Mouse (Mus musculus) urinary bladder, postnatal 14 days (tissue): ENCODE results near the gene Olfr1396.

Experiments used
- DNase-seq: peaks from one replicate; pipeline ENCODE4 v3.0.0; 2021; ENCODE audit warnings: low spot score

Olfr1396 gene

DNA sequence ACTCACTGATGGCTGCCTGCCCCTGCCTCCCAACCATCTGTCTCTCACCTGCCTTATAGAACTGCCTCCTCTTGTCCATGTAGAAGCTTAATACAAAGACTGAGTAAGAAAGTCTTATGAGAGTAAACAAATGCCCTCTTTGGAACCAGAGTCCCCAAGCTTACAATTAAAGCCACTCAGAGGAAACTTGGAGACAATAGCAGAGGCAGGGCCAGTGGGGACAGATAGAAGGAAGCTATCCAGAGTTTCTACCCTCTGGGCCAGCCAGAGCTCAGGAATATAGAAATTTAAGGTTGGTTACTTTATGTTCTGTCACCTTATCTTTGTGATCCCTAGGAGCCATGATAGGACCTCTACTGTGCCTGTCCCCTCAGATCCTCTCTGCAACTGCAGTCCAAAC, at the start of gene Olfr1396:
Olfr1396 (minus strand) TSS at position 101 of the 400 bp plus-strand sequence.
- no peak for DNase-seq

DNA sequence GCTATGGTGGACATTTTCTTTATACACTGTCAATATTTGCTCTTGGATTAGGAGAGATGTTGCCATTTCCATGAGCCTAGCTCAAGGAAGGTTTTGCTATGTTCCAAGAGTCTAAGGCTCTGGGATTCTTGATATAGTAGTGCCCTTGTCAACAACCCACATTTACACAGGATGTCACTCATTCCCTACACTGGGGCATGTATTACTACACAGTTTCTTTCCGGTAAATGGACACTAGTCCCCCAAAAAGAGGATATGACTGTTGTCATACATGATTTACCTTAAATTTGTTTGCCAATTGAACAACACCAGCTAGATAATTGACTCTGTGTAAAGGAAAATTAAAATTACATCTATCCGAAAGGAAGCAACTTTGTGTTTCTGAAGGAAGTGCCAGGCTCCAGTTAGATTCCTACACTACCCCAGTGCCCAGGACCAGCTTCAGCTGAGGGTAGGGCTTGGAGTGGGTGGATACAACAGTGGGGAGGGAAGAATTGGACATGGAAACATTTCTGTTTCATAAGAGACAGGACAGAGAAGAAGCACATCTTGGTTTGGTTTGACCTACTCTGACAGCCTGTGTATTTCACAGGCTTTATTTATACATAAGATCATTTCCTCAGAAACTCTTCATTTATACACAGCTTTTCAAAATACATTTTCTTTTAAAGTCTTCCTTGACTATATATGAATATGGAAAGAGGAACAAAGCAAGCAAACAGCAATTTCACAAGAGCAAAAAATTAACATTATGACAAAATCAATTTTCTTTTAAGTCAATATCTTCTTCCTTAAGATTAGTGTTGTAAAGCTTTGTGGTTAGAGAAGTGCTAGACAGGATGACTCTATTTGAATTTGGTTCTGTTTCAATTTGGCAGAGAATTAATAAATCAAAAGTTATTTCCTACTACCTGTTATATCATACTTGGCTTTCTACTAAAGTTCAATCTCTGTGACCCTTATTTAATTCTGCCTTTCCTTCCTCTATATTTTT, 42.4 kb upstream of the Olfr1396 start:
- DNase-seq: no peak

DNA sequence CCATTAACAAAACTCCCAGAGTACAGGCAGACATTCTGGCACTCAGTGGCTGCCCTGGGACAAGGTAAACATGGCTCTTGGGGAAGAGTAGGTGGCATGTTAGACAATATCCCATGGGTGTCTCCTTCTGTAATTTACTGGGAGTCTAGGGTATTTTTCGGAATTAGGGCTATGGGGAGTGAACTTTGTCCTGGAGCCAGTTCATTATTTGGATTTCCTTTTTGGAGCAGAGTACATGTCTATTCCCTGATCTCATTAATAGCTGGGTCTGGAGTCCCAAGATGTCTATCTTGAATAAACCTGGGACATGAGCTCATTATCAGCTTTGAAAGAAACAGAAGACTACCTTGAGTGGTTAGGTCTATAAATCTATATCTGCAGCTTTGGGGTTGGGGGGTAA, 39.4 kb upstream of the Olfr1396 start, which contains the start of gene Olfr1394:
Olfr1394 (plus strand) TSS at position 301 of the 400 bp plus-strand sequence.
- DNase-seq: no peak

DNA sequence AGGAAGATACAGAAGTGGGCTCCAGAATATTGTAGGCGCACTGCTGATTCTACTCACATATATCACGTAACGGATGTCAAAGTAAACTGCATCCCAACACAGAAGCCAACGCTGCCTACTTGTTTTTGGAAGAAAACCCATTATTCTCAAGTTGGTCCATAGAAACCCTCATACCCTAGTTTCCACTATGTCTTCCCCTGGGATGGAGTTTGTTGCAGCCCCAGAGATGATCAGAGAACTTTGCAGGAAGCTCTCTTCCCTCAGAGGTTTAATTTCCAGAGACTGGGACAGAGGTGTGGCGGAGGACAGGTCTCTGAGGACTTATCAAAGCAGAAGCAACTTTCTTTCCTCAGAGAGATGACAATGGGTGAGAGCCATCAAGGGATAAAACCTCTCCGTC, 27.3 kb upstream of the Olfr1396 start, which contains the start of gene Olfr1395:
Olfr1395 (plus strand) TSS at position 301 of the 400 bp plus-strand sequence.
- no peak for DNase-seq

DNA sequence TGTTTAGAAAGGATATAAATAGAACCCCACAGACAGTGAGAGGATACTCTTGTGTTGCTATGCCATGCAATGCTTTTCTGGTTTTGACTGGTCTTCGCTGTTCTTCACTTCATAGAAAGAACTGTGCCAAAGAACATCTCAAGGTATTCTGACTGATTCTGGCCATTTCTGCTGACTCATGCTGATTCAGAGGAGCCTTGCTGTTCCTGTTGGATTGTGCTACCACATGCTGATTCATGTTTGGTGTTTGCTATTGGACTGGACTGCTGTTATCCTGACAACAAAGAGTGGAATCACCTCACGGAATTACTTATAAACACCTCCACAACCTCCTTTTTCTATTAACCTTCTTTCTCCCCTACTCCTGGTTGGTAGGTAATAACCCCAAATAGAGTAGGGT, 9.5 kb upstream of the Olfr1396 start:
- DNase-seq: no peak

GRCm38 (mm10) chr11:49119635-49120034, 5.0 kb upstream of the Olfr1396 start:
- DNase-seq: no peak

DNA sequence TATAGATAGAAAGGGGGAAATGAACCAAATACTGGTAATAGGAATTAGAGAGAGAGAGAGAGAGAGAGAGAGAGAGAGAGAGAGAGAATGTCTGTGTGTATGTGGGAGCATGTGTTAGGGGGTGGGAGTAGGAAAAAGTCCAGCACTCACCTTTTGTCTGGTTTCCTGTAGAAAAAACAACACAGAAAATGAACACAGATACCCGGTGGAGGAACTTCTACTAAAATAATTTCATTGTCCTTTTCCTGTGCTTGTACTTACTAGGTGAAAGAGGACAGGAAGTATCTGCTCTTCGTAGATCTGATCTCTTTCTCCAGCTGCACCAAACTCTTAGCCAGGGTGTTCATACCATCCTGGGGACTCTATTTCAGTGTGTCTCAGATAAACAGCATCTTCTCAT, 516 bp downstream of the Olfr1396 start:
- no peak for DNase-seq

DNA sequence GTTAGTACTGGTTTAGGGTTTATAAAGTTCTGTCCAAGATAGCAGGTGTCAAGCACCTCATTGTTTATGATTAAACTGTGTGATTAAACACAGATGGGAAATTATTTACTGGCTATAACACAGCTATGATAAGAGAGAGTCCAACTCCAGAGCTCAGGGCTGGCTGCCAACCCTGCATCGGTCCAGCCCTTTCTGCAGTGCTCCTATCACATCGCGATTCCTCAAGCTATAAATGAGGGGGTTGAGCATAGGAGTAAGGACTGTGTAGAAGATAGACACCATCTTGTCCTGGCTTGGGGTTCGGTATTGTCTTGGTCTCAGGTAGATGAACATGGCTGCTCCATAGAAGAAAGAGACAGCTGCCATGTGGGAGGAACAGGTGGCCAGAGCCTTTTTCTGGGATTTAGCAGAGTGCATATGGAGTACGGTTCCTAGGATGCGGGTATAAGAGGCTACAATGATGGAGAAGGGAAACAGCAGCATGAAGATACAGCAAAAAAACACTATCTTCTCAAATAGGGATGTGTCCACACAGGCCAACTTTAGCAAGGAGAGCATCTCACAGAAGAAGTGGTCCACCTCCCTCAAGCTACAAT, 2.0 kb downstream of the Olfr1396 start:
- no peak for DNase-seq

DNA sequence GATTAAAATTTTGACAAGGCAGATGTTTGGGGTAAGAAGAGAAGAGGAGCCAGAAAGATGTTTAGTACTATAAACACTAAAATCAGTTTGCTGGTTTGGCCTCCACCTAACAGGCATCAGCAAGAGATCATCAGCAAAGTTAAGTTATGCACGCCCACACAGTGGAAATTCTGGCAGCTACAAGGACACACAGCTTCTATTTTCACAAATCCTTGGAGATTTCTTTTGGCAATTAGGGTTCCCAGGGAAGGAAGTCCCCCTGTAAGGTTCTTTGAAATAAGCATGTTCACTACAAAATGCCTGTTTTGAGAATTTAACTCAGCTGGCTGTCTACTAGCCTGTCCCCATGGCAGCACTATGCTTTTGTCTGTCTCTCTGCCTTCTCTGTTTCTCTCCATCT, 3.7 kb downstream of the Olfr1396 start:
- no peak for DNase-seq

DNA sequence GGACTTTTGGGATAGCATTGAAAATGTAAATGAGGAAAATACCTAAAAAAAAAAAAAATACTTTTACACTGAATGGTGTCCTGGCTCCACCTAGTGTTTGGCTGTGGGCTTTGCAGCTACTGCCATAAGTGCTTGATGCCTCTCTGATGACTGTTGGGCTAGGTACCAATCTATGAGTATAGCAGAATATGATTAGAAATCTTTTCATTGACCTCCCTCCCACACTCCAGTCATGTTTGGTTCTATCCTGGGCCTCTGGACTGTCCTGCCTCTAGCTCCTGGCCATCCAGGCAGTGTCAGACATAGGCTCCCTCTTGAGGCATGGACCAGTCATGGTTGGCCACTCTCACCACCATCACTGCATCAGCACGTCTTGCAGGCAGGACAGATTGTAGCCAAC, 5.8 kb downstream of the Olfr1396 start:
- peak; percentile 29 for DNase-seq

DNA sequence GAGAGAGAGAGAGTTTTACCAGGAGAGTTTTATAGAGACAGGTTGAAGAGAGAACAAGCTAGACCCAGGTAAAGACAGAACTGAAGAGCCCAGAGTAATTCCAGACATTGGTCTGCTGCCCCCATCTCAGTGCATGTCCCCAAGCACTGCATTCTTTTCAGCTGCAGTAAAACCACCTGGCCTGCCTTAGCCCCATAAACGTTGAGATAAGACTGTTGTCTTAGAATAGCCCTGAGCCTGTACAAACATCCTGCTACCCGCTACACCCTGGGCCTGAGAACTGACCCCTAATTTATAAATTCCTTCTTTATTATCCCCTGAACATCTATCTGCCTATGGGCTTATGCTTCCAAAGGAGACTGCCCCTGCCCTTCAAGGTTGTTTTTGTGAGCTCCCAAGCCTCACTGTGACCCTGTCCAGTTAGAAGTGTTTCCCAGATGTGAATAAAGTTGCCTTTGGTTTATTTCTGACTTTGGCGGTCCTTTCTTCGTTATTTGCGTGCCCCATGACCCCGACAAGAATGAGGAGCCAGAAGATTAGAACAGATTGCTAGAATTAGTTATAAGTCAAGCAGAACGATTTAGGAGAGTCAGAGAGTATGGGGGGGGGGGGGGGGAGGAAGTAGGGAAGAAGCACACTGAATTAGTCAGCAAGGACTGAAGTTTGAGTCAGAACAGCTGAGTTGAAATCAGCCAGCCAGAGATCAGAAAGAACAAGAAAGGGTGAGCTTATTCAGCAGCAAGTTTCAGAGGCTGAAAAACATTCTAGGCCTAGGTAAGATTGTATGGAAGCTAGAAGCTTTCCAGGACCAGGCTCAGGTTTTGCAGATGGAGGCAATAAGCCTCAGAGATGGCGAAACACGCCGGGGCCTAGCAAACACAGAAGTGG, 6.8 kb downstream of the Olfr1396 start:
- no peak for DNase-seq

DNA sequence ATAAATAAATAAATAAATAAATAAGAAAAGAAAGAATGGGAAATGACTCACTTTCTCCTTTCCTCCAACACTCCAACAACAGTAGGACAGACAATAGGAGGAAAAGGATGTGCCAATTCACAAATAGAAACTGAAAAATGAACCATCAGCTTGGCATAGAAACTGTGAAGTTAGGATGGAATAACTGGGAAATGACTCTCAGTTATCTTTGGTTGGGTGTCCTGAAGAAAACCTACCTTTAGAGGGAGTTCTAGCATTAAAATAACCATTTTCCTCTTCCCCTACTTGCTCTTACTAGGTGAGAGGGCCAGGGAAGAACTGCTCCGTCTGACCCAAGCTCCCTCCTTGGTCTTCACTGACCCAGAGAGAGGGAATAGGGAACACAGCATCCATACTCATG, 8.9 kb downstream of the Olfr1396 start:
- no peak for DNase-seq

DNA sequence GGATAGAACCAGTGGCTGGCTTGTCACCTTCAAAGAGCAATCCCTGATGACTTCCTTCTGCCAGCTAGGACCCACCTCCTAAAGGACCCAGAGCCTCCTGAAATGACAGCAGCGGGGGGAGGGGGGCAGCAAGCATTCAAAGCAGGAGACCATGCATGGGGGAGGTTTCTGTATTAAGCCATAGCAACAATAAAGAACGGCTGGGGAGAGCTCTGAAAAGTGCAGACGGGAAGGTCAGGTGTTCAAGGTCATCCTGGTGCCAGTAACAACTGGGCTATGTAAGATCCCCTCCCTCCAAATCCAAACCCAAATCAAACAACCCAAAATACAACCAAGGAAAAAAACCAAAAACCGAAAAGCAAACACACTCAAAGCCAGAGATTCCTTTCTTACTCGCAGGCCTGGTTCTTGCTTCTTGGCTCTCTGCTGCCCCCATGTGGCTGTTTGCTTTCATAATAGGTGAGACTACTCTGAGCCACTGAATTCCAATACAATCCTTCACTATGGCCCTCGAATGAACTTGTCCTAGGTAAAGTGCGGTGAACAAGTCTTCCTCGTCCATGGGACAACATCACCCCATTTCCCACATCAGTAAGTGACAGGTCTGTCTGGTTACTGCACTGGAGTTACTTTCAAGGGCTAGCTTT, 11.5 kb downstream of the Olfr1396 start:
- DNase-seq: peak; percentile 91

DNA sequence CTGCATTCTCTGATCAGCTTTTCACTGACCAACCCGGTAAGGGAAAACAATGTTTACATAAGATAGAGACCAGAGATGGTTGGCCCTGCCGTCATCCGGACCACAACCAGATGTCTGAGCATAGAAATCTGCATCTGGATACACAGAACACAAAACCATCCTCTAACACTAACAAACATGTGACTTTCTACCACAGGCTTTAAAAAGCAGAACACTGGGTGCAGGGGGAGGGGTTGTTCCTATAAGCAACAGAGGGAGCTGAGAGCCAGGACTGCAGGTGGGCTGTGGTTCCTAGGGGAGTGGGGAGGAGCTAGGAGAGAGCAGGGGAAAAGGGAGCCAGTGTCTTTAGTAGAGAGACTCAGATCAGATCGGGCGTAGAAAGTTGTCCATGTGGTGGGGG, 13.2 kb downstream of the Olfr1396 start:
- DNase-seq: no peak

- no peak for DNase-seq
Measured at GRCm38 (mm10) chr11:49100409-49100808, 14.3 kb downstream of the Olfr1396 start.

DNA sequence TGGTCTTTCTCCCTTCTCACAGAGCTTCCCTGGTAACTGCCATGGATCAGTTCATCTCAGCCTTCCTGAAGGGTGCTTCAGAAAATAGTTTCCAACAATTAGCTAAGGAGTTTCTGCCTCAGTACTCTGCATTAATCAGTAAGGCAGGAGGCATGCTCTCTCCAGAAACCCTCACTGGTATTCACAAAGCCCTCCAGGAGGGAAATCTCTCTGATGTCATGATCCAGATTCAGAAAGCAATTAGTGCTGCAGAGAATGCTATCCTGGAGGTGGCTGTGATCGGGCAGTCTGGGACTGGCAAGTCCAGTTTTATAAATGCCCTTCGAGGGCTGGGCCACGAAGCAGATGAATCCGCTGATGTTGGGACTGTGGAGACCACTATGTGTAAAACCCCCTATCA, 19.3 kb downstream of the Olfr1396 start:
- DNase-seq: no peak

GRCm38 (mm10) chr11:49093861-49094660, 20.6 kb downstream of the Olfr1396 start:
- no peak for DNase-seq

DNA sequence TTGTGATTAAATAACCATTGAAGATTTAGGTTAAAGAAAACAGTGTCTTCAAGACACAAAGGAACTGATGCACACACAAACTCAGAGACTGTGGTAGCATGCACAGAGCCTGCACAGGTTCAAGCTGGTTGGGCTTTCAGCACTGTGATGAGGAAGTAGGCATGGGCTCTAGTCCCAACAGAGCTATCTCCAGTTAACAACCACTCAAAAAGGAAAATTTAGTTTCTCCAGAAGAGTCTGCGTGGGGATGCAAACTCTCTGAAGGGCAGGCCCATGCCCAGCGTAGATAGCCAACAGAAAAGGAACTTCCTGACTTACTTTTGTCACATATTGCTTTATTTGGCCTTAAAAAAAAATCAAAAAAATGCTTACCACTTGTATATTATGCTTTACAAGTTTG, 21.9 kb downstream of the Olfr1396 start:
- DNase-seq: no peak

GRCm38 (mm10) chr11:49092053-49092586, 22.6 kb downstream of the Olfr1396 start:
- no peak for DNase-seq

DNA sequence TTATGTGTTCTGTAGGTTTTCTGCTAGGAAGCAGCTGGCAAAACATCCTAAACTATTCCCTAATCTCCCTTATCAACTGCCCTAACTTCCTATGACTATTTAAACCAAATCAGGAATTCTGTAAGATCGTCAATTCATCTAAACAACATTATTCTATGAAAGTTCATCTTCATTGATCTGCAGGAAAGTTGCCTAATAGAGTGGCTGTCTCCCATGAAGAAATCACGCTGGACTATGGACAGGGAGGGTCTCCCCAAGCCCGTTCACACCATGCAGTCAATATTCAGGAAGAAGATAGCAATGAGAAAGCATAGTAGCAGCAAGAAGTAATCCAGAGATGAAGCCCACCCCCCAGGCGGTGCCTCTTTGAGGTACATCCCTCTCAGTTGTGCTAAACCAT, 23.5 kb downstream of the Olfr1396 start:
- DNase-seq: no peak

DNA sequence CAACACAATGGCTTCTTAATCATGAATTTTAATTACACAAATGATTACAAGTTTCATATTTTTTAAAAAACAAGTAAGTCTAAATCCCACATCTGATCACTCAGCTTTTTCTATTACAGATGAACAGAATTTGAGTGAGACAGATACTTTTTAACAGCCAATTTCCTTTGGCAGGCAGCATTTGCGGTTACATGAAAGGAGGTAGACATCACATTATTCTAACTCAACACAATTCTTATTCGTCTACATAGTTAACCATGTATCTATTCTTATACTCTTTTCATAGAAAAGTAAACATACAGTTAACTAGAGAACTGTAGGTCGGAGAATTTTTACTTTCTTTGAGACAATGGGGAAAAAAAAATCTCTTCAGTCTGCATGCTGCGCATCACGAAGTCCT, 24.1 kb downstream of the Olfr1396 start:
- DNase-seq: no peak
